Mouse (Mus musculus) large intestine, adult 2 months (tissue): Measurements from ENCODE around the gene Usp45. TPM values are rescaled to one million over a fixed set of nuclear protein-coding genes. Genes with fewer than 3 reads are reported as not detected.

ENCODE experiments used
- DNase-seq: peaks from one replicate; pipeline ENCODE4 v3.0.0-alpha.2; 2012; ENCODE audit warnings: low read depth, low spot score
- WGBS: fragments of 180-500 bp; shearing (Covaris S2); methylation state at CpG from one replicate; pipeline ENCODE4 v1.1.7; 2018; 5-methylcytosine and 5-hydroxymethylcytosine counted together
- polyA plus RNA-seq: library from polyadenylated mRNA; depleted of rRNA; stranded (reverse); fragments of >200 nt; gene quantifications from 2 replicates; pipeline ENCODE4 v1.2.3, GENCODE M21; 2012

Gene Usp45
- polyA plus RNA-seq, 1 experiment = 2.3 TPM

DNA sequence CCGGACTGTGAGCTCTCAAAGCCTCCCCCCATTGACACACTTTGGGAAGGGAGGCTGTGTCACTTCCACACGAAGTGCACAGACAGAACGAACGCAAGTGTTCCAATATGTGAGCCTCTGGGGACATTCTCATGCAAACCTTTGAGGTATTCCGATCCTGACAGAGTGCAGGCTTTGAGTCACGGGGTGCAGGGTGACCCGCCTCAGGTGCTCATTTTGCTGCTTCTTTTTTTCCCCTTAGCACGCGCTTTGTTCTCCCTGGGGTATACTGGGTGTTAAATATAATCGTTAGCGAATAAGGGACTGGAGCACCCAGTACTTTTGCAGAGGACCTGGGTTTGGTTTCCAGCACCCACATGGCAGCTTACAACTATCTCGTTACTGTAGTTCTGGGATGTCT lies 19.3 kb downstream of the Usp45 start:
- WGBS = 96% methylated on average over 12 of the region's 12 CpGs
- DNase-seq = no peak

DNA sequence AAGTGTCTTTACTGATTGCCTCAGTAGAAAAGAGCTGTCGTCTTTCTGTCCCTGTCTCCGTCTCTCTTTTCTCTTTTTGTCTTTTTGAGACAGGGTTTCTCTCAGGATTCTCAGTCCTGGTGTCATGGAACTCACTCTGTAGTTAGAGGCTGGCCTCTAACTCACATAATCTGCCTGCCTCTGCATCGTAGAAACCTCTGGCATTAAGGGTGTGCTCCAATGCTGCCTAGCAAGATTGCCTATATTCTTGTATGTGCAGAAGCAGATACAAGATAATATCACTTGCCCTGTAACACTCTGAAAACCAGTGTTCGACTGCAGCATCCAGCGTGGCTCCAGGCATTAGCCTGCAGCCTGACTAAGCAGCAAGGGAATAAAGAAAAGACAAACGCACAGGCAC lies 21.9 kb downstream of the Usp45 start:
- 92% methylated on average over 6 of the region's 6 CpGs for WGBS
- no peak for DNase-seq

DNA sequence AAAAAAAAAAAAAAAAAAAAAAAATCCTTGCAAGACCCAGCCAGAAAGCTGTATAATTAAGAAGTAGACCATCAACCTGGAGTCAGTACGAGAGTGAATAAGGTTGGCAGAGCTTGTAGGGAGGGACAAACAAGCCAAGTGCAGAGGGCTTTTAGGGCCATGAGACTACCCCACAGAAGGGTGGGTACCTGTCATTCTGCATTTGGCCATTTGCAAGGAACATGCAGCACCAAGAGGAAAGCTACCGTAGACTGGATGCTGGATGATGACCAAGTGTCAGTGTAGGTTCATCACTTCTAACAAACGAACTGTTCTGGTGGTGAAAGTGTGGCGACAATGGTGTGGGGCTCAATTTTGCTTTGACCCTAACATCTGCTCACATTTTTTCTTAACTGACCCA lies 22.9 kb downstream of the Usp45 start:
- WGBS = 91% methylated on average over 4 of the region's 4 CpGs
- no peak for DNase-seq

DNA sequence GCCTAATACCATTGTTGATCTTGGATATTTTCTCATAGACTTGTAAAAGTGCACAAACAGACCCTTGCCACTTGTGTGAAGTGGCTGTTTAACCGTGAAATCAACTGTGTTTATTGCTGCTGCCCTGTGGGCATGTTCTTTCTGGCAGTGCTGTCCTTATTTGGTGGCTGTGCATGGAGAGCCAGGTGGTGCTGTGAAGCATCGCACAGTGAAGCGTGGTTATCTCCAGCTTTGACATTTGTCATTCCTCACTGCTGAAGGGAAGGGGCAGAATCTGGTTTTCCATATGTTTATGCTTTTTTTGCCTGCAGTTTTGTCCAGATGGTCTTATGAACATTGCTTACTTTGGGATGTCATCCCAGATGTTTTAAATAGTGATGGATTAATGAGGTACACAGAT lies 26.7 kb downstream of the Usp45 start:
- no peak for DNase-seq
- 57% methylated on average over 3 of the region's 3 CpGs for WGBS

DNA sequence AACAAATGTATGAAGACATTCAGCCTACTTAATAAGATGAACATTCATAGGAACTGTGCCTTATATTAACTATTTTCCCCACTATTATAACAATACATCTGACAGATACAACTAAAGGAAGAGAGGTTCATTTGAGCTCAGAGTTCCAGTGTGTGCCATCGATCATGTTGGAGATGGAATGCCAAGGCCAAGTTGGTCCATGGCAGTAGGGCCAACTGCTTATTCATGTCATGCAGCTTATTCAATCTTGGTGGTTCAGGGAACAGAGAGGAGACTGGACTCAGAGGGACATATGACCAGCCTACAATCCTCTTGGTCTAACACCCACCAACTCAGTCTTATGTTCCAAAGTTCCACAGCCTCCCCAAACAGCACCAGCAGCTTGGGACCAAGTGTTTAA lies 34.1 kb downstream of the Usp45 start:
- DNase-seq = no peak
- WGBS = 100% methylated on average over 1 of the region's 1 CpGs

DNA sequence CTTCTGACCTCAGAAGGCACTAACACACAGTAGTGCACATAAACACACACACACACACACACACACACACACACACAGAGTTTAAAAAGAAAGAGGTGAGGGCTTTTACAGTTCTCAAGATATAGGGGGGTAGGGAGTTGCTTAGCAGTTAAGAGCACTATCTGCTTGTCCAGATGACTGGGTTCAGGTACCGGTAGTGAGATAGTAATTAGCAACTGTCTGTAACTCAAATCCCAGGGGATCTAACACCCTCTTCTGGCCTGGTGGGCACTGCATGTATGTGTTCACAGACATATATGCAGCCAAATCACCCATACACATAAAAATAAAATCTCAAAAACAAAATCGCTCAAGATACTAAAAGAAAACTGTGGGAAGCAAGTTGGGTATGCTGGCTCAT lies 34.7 kb downstream of the Usp45 start:
- no peak for DNase-seq
- 88% methylated on average over 2 of the region's 2 CpGs for WGBS

DNA sequence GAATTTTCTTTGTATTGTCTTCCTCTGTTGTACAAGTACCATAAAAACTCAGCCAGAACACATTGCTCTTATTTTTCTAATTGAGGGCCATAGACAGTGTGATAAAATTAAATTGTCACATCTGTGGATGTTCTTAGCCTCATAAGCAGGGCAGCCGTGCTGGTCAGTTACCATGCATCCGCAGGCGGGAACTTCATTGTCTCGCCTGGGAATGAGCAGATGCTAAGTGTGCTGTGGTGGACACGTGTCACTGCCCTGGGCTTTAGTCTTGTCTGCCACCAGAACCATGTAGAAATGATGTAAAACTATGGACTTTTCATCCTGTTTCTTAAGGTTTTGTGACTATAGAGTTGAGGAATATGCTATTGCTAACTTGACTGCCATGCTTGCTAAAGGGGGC lies 40.2 kb downstream of the Usp45 start:
- WGBS = 92% methylated on average over 5 of the region's 5 CpGs

DNA sequence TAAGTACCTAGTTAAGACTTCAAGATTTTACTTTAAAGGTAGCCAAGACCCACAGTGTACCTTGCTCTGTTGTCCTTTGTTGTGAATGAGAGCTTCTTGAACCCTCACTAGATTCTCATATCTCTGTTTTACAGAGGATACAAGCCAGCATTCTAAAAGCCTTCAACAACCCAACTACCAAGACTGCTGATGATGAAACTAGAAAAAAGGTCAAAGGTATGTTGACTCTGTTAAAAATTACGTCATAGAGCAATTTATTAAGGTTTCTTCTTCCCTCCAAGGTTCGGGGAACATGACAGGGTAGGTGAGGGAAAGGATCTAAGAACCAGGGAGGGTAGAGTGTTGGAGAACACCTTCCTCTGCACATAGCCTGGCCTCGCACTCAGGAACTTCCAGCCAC lies 43.7 kb downstream of the Usp45 start:
- WGBS = 59% methylated on average over 3 of the region's 3 CpGs
- no peak for DNase-seq

More for the DNA sequence above, 40.2 kb downstream of the Usp45 start:
- no peak for DNase-seq

DNA sequence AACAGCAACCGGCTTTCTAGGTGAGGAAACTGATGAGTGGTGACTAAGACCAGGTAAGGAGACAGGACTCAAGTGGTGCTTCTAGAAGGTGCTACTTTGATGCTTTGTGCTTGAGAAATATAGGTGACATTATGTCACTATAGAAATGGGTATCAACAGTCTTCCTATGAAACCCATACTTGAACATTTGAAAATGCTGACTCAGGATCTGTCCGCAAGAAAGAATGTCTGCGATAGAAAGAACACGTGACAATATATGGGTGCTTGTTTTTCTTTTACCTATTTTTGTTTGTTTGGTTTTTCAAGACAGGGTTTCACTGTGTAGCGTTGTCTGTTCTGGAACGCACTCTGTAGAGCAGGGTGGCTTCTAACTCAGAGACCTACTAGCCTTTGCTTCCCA lies 45.7 kb downstream of the Usp45 start:
- no peak for DNase-seq
- 90% methylated on average over 6 of the region's 6 CpGs for WGBS

DNA sequence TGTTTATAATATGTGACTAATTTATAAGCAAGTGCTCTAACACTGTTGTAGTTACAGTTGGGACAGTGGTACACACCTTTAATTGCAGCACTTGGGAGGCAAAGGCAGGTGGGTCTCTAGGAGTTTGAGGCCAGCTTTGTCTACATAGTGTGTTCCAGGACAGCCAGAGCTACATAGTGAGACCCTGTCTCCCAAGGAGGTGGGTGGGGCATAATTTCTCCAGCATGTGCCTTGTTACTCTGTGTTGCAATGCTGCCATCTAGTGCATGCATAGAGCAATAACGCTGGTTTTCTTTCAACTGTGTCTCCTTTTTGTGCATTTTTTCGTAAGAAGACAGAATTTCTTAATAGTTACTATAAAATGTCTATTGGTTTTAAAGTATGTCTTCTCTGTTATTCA lies 47.1 kb downstream of the Usp45 start:
- 27% methylated on average over 2 of the region's 2 CpGs for WGBS

DNA sequence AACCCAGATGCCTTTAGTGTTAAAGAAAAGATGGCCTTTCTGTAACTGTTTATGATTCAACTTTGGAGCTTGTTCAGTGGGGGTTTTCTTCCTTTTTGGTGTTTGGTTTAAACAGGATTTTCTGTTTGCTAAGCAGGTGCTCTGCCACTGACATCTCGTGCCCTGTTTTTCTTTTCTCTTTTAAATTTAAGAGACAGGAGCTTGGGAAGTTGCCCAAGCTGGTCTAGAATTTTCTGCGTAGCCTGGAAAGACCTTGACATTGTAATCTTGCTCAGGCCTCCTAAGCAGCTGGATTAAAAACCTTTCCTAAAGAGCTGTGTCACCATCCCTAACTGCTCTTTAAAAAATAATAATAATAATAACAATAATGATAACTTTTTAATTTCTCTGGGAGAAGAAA lies 59.7 kb downstream of the Usp45 start:
- DNase-seq = no peak
- WGBS = 76% methylated on average over 2 of the region's 2 CpGs

More for the DNA sequence above, 47.1 kb downstream of the Usp45 start:
- DNase-seq = peak; percentile 3

DNA sequence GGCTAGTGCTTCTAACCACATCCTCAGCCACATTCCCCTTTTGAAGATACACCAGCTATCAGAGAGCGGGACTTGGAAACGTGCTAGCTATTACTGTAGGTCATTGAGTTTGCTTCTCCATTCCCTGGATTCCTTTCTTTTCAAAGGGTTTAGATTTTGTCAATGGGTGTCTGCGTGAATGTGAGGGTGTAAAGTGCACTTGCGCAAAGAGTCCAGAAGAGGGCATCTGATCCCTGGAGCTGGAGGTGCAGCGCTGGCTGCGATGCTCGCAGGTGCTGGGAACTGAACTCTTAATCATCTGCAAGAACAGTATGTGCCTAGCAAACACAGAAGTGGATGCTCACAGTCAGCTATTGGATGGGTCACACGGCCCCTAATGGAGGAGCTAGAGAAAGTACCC lies 65.9 kb downstream of the Usp45 start:
- WGBS = 97% methylated on average over 8 of the region's 8 CpGs
- no peak for DNase-seq

DNA sequence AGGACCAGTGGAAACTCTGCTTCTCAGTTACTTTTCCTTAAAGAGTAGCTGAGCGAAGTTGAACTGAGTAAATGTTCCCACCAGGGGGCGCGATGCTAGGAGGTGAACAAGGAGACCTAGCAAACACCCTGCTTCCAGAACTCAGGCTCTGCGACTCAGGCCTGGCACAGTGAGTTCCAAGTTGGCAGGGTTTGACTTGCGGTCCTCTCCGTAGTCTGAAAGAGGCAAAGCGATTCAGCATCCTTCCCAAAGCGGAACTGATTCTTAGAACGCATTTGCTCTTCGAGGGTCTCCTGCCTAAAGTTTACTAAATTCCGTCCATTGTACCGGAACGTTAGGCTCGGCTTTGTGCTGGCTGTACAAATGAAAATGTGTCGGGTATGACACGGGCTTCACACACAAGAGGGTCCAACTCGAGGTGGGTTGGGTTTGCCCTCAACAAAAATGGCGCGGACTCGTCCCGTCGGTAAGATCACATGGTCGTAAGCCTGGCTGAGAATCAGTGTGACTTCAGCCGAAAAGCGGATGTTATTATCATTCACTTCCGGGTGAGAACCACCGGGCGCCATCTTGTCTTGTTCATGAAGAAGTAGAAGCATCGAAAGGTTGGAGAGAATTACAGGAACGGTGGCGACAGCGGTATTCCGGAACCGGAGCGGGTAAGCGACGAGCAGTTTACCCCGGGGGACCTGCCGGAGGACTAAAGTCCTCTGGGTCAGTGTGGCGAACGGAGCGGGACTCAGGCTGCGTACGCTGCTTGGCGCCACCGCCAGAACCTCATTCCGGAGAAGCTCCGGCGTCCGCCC lies 80.7 kb downstream of the Usp45 start, which contains the start of gene Pnisr:
Gene Pnisr (plus strand): TSS at position 103 of the 806 bp plus-strand sequence.
- under 1% methylated on average over 50 of the region's 50 CpGs for WGBS
- peak; percentile 95 for DNase-seq

DNA sequence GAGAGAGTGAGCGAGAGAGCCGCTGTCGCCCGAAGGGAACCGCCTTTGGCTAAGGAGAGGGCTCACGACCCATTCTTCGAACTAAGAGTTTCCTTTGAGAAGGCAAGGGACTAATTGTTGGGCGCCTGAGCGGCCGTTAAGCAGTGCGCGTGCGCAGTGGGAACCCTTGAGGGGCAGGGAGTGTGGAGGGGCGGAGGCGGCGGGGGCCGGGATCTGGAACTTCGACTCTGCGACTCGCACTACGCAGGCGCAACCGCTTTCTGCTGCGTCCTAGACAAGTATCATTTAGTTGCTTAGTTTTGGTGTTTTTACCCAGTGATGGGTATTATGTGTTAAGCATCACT lies 81.3 kb downstream of the Usp45 start:
- peak; percentile 57 for DNase-seq
- WGBS = under 1% methylated on average over 24 of the region's 24 CpGs

DNA sequence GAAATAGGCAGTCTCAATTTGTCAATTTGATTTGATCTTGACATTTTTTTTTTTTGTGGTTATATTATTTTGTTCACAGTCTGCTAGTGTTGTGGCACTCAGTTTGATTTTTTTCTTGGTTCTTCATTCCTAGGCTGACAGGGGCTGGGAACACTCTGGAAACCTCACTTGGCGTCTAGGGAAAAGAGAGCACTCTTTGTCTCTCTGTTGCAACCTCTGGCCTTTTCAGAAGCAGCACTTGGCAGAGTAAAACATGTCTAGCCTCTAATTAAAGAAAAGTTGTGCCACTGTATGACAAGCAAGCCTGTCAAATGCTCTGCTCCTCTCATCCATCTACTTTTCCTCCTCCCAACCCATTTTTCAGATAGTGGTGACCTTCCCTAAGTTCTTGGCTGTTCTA lies 90.5 kb downstream of the Usp45 start:
- WGBS = 77% methylated on average over 1 of the region's 1 CpGs
- DNase-seq = no peak

DNA sequence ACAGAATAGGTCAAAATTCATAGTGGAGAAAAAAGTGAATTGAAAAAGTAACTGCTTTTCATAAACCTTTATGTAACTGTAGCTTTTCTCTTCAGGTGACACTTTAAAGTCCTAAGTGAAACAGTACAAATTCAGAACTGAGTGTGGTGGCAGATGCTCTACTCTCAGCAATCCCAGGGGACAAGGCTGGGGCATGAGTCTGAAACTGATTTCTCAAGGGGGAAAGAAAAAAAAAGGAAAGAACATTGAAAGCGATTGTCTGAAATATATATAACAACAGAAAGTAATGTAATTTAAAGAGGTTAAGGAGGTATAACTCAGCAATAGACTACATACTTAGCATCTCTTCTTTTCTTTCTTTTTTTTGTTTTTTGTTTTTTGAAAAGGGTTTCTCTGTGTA lies 98.3 kb downstream of the Usp45 start:
- WGBS = 96% methylated on average over 1 of the region's 1 CpGs
- no peak for DNase-seq

DNA sequence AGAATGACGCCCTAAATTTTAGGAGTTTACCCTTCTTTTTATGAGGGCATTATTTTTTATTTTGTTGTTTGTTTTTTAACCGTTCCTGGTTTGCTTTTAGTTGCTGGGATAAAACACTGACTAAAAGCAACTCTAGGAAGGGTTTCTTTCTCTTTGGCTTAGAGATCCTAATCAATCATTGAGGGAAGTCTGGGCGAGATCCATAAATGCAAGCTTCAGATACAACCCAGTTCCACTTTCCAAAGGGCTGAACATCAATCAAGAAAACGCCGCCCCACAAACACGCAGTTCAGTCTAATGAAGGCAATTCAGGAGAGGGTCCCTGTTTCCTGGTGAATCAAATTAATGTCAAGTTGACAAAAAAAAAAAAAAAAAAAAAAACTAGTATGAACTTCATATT lies 111.8 kb downstream of the Usp45 start:
- WGBS = 3% methylated on average over 6 of the region's 6 CpGs
- no peak for DNase-seq

DNA sequence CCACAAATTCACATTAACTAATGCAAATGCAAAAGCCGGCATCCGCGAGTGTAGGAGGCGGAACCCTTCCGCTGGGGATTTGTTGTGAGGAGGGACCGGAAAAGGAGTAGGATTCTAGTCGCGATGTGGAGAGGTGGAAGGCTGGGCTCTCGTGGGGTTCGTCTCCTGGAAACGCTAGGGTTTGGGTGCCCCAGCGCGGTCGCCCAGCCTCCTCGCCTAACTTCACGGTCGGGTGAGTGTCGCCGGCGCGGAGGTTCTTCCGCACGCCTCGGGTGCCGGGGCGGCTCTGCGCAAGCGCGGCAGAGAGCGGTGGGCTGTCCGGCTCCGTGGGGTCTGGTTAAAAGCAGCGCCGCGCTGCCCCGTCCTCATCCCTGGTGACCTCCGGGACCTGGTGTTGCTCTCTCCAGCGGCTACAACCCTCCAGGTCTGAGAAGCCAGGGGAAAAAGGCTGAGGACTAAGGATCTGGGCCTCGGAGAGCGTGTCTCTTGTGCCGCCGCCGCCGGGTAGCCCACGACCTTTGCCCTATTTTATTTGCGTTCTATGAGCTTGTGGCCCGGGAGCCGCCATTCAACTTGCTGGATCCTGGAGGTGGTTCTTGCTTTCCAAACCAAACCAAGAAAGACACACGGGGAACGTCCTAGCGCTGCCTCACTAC lies 112.7 kb downstream of the Usp45 start, which contains the start of gene Coq3:
Gene Coq3 (plus strand): TSS at position 109 of the 656 bp plus-strand sequence.
- peak; percentile 48 for DNase-seq
- WGBS = under 1% methylated on average over 51 of the region's 51 CpGs

DNA sequence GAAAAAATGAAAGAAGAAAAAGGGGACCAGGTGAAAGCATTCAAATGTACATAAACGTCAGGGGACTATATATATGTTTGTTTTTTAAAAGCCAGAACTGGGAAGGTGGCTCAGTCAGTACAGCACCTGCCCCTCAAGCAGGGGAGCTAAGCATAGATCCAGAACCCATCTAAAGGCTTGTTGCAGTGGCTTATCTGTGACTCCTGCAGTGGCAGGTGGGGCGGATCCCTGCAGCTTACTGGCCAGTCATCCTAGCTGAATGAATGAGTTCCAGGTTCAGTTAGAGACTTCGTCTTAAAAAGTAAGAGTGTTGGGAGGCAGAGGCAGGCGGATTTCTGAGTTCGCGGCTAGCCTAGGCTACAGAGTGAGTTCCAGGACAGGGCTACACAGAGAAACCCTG lies 115.8 kb downstream of the Usp45 start:
- WGBS = 94% methylated on average over 6 of the region's 6 CpGs
- no peak for DNase-seq

DNA sequence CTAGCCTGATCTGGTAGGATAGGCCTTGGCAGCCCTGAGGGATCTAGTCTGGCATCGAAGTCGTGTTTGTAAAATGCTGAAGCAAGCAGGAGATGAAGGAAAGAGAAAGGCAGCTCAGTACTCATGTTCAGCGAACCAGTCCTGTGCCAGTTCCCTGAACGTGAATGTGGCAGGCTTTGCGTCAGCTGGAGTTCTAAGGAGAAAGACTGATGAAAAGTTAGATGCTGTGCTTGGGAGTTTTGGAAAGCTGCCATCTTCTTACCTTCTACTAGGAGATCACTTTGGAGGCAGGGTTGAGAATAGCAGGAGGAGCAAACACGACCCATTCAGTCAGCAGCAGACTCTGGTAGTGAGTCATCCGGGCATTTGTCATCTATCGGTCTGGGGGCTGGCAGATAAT lies 118.9 kb downstream of the Usp45 start:
- WGBS = 85% methylated on average over 8 of the region's 8 CpGs
- no peak for DNase-seq
